Mouse (Mus musculus): ENCODE measurements around the gene Vav3. TPM values are rescaled to one million over a fixed set of nuclear protein-coding genes. Genes with fewer than 3 reads are reported as not detected.

Gene Vav3
- polyA plus RNA-seq, 1 experiment = 2.6 TPM

DNA sequence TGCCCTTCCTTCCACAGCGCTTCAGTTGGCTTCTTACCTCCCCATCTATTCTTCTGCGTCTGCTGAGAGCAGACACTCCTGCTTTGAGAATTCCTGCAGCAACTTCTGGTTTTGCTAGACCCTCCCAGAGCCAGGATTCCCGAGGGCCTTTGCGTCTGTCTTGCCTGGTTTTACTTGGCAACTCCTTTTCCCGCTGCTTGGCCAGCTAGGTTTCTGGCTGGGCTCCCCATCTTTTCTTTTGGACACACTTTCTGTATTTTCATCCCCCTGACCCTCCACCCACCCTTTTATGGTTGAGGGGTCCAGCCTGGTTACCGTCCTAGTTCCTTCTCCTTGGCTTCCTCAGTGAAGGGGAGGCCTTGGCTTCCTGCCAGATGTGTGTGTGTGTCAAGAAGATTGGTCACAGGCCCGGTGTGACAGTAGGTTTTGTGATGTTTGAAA lies 26.0 kb downstream of the Vav3 start:
- Histone ChIP-seq H3K27ac (ENCODE audit: insufficient read depth, low read length) (no peak overlapping the region), H3K4me1 (ENCODE audit: control insufficient read depth, insufficient read depth, low read length) (peaks cover 6% of the 10 kb centered on the region), H3K4me3 (ENCODE audit: insufficient read depth, low read length) (no peak overlapping the region)
- TF ChIP-seq POLR2A (IDR thresholded peaks at IDR 0.05; ENCODE audit: low read depth, low read length) (no peak), CTCF (IDR thresholded peaks at IDR 0.05; ENCODE audit: borderline replicate concordance, insufficient read depth, low read length) (no peak)

DNA sequence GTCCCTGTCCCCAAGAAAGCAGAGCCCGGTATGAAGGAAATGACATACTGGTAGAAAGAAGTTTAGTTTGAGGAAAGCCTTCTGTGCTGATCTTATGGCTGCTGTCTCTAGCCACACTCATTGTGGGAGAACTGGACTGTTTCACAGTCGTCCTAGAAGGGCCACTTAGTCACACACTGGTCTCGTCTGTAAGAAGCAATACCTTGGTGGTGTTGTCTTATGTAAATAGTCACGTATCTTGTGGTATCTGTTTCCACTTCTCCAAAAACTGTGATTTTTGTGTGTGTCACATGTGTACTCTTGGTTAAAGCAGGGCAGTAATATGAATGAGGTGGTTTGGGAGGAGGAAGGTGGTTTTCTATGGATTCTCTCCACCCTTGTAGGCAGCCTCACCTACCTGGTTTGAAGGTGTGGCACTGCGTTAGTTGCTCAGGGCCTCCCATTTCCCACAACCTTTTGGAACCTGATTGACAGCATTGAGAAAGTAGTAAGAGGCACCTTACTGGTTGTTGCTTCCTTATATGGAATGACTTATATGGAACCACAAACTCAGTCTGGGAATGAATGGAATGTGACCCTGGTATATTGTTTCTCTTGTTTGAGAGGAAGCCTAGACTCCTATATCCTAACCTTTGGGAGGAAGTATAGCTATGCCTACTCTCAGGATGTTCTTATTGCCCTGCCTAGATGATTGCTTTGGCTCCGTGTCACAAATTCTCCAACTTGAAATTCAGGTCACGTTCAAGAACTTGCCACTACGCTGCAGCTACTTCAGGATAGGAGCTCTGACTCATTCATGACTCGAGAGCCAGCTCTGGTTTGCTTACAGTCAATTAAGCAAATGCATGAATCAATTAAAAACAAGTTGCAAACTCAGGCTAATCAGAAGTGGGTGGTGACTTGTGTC lies 28.2 kb downstream of the Vav3 start:
- Histone ChIP-seq H3K4me1 (ENCODE audit: control insufficient read depth, insufficient read depth, low read length) (peaks cover 4% of the 10 kb centered on the region), H3K27ac (ENCODE audit: insufficient read depth, low read length) (peak overlapping the region; percentile 66), H3K4me3 (ENCODE audit: insufficient read depth, low read length) (no peak overlapping the region)
- TF ChIP-seq POLR2A (IDR thresholded peaks at IDR 0.05; ENCODE audit: low read depth, low read length) (no peak), CTCF (IDR thresholded peaks at IDR 0.05; ENCODE audit: borderline replicate concordance, insufficient read depth, low read length) (no peak)

DNA sequence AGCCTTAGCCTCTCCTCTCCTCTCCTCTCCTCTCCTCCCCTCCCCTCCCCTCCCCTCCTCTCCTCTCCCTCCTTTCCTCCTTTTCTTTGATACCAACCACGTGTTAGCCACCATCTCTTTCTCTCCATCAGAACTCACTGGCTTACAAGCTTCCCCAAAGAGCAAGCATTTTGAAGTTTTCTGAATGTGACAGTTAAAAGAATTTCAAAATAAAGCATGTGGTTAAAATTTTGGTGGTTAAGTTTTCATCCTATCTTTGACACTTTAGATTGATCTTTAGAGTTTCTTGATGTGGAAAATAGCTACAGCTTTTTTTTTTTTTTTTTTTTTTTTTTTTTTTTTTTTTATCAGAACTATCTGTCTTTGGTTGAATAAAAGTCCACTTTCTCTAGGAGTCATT lies 31.1 kb downstream of the Vav3 start:
- Histone ChIP-seq H3K4me3 (ENCODE audit: insufficient read depth, low read length) (no peak overlapping the region), H3K27ac (ENCODE audit: insufficient read depth, low read length) (no peak overlapping the region), H3K4me1 (ENCODE audit: control insufficient read depth, insufficient read depth, low read length) (peaks cover under 1% of the 10 kb centered on the region; the same call in 1 of the 2 replicates)
- TF ChIP-seq POLR2A (IDR thresholded peaks at IDR 0.05; ENCODE audit: low read depth, low read length) (no peak), CTCF (IDR thresholded peaks at IDR 0.05; ENCODE audit: borderline replicate concordance, insufficient read depth, low read length) (no peak)

DNA sequence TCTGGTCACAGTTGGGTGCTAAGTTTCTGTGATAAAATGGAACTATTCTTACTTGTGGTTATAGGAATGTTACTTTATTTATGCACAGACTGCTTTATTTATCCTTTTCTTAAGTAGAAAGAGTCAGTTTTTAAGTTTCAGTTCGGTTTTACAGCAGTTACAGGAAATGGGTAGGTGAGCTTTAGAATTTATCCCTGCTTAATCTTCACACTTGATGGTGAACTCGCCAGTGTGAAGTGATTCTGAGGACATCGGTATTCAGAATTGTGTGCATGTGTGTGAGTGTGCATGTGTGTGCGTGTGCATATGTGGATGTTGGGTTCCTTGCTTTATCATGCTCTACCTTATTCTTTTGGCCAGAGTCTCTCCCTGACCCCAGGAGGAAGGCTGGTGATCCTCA lies 32.2 kb downstream of the Vav3 start:
- no peak overlapping the region for H3K4me3 ChIP-seq (ENCODE audit: insufficient read depth, low read length)
- H3K4me1 ChIP-seq (ENCODE audit: control insufficient read depth, insufficient read depth, low read length) = no peaks in the 10 kb centered on the region; the same call in 1 of the 2 replicates
- no peak overlapping the region for H3K27ac ChIP-seq (ENCODE audit: insufficient read depth, low read length)
- TF ChIP-seq POLR2A (IDR thresholded peaks at IDR 0.05; ENCODE audit: low read depth, low read length) = no peak

DNA sequence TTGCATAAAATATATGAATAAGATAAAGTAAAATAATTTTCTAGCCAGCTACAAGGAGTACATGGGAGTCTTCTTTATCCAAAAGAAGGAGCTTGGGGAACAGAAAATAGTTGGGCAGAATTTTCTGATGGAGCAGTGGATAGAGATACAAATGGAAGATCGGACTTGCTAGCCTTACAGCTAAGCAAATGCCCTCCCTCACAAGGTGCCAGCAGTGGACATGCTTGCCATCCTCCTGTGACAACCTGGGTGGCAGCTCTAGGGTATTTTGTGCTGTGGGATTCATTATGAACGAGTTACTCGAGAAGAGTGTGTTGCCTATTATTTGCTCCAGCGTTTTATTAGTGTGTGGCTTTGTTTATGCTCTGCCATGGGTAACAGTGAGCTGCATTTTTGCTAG lies 37.8 kb downstream of the Vav3 start:
- H3K4me3 ChIP-seq (ENCODE audit: insufficient read depth, low read length) = no peak overlapping the region
- no peaks in the 10 kb centered on the region for H3K4me1 ChIP-seq (ENCODE audit: control insufficient read depth, insufficient read depth, low read length)
- no peak overlapping the region for H3K27ac ChIP-seq (ENCODE audit: insufficient read depth, low read length)
- TF ChIP-seq POLR2A (IDR thresholded peaks at IDR 0.05; ENCODE audit: low read depth, low read length) = no peak

DNA sequence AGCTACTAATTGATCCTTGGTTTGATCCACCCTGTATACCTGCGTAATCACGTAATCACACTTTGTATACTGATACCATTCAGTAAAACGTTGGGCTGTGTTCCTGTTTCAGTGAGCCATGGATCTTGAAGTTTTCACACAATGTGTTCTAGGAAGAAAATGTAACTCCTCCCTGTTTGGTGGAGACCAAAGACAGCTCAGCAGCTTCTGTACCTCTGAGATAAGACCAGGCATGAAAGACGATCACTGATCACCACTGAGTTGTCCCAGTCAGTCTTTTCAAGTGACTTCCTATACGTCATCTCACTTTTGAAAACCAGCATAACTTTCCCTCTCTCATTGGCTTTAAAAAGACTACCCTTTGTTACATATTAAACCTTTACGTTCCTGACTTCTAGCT lies 38.2 kb downstream of the Vav3 start:
- TF ChIP-seq POLR2A (IDR thresholded peaks at IDR 0.05; ENCODE audit: low read depth, low read length) = no peak
- TF ChIP-seq CTCF (IDR thresholded peaks at IDR 0.05; ENCODE audit: borderline replicate concordance, insufficient read depth, low read length) = no peak
- Histone ChIP-seq H3K4me1 (ENCODE audit: control insufficient read depth, insufficient read depth, low read length) (no peaks in the 10 kb centered on the region), H3K27ac (ENCODE audit: insufficient read depth, low read length) (no peak overlapping the region), H3K4me3 (ENCODE audit: insufficient read depth, low read length) (no peak overlapping the region)

DNA sequence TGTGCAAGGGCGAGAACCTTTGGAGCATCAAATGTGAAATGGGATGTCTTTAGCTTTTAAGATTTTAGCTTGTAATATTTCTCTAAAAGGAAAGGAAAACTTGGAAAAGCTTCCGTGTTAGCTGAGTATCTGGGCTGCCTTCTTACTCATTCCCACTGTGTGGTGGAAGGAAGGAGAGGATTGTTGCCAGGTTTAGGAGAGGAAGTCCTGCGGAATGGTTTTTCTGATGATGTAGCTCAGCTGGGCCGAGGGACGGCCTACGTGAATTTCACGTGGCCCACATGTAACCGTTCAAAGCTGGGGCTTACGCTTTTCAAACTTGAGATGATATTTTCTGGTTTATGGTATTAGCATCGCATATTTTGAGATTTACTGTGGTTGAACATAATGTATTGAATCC lies 48.3 kb downstream of the Vav3 start:
- TF ChIP-seq CTCF (IDR thresholded peaks at IDR 0.05; ENCODE audit: borderline replicate concordance, insufficient read depth, low read length) (no peak), POLR2A (IDR thresholded peaks at IDR 0.05; ENCODE audit: low read depth, low read length) (no peak)
- no peak overlapping the region for H3K27ac ChIP-seq (ENCODE audit: insufficient read depth, low read length)
- no peaks in the 10 kb centered on the region for H3K4me1 ChIP-seq (ENCODE audit: control insufficient read depth, insufficient read depth, low read length)
- H3K4me3 ChIP-seq (ENCODE audit: insufficient read depth, low read length) = no peak overlapping the region

DNA sequence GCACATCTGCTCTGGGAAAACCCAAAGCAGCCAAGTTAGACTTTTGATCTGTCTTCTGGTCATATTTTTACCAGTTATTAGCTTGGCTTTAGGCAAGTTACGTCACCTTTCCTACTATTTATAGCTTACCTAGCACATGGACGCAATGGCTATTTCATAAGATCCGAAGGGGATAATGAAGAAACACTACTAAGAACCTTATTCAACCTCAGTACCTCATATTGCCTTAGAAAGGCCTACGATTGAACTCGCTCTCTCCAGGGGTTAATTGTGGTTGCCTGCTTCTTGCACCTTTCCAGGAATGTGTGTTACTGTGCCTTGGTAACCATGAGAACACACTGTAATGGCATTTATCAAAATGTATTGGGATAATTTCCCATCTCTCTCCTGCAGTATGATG lies 61.1 kb downstream of the Vav3 start:
- no peak overlapping the region for H3K27ac ChIP-seq (ENCODE audit: insufficient read depth, low read length)
- no peak for TF ChIP-seq POLR2A (IDR thresholded peaks at IDR 0.05; ENCODE audit: low read depth, low read length)
- TF ChIP-seq CTCF (IDR thresholded peaks at IDR 0.05; ENCODE audit: borderline replicate concordance, insufficient read depth, low read length) = no peak
- no peak overlapping the region for H3K4me3 ChIP-seq (ENCODE audit: insufficient read depth, low read length)
- H3K4me1 ChIP-seq (ENCODE audit: control insufficient read depth, insufficient read depth, low read length) = no peaks in the 10 kb centered on the region

DNA sequence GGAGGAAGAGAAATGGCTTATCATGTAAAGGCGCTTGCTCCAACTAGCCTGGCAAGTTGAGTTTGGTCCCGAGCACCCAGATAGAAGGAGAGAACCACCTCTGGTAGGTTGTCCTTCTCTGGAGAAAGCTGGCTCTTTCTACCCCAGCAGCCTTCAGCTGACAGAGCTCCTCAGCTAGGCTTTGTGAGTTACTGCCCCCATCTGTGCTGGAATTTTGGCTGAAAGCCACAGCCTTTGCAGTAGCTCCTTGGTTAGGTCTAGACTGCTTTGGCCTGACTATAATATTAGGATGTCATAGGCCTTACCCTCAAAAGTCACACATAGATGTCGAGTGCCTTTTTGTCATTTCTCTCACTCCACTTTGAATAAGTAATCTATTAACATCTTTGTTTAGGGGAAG lies 70.8 kb downstream of the Vav3 start:
- H3K4me3 ChIP-seq (ENCODE audit: insufficient read depth, low read length) = no peak overlapping the region
- TF ChIP-seq POLR2A (IDR thresholded peaks at IDR 0.05; ENCODE audit: low read depth, low read length) (no peak), CTCF (IDR thresholded peaks at IDR 0.05; ENCODE audit: borderline replicate concordance, insufficient read depth, low read length) (no peak)
- H3K4me1 ChIP-seq (ENCODE audit: control insufficient read depth, insufficient read depth, low read length) = no peaks in the 10 kb centered on the region
- H3K27ac ChIP-seq (ENCODE audit: insufficient read depth, low read length) = no peak overlapping the region

DNA sequence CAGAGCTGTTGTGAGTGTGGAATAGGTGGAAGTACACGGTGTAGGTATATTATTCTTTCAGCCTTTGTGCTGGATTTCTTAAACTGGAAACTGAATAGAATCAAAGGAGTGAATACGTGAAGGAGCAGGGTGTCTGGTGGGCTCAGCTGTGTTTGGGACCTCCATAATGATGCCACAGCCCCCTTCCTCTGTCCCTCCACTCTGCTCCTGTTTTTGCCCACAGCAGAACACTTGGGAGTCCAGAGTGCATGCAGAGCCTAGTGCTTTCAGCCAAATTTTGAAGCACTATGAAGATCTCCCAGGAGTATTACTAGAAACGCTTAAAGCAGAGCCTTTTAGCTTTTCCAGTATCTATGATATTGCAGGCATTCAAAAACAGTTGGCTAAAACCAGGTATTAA lies 80.0 kb downstream of the Vav3 start:
- no peak for TF ChIP-seq POLR2A (IDR thresholded peaks at IDR 0.05; ENCODE audit: low read depth, low read length)
- TF ChIP-seq CTCF (IDR thresholded peaks at IDR 0.05; ENCODE audit: borderline replicate concordance, insufficient read depth, low read length) = no peak

More for the DNA sequence above, 80.0 kb downstream of the Vav3 start:
- no peak overlapping the region for H3K4me3 ChIP-seq (ENCODE audit: insufficient read depth, low read length)
- no peaks in the 10 kb centered on the region for H3K4me1 ChIP-seq (ENCODE audit: control insufficient read depth, insufficient read depth, low read length)
- no peak overlapping the region for H3K27ac ChIP-seq (ENCODE audit: insufficient read depth, low read length)

All from embryonic fibroblast, embryonic 13.5 days (primary cell).